Mouse (Mus musculus): ENCODE data around the gene Phldb2. TPM values are rescaled to one million over a fixed set of nuclear protein-coding genes. Genes with fewer than 3 reads are reported as not detected.

Gene Phldb2
- polyA plus RNA-seq, 1 experiment from 2014 or later, result 6.8 TPM

DNA sequence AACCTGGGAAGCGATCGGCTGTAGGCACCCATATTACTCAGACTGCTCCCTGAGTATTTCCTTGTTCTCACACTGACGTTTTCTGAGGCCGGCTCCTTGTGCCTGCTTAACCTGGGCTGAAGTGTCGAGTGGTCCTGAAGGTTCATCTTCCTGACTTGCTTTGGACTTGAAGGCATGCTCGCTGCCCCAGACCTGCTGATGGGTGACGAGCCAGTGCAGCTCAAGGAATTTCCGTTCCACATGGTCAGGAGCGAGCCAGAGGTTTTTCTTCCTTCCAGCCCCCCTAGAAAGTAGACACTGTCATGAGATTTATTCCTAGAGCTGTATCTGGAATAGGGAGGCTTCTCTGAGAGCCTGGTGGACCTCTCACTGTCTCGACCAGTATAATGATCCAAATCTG, 128.1 kb downstream of the Phldb2 start:
- no peak overlapping the region for H3K9ac ChIP-seq (ENCODE audit: low read depth, low read length)
- no peak overlapping the region for H3K4me2 ChIP-seq (ENCODE audit: low read length)
- H3K9me3 ChIP-seq (ENCODE audit: control insufficient read depth, low read length), result no peaks in the 10 kb centered on the region
- H3K4me3 ChIP-seq (ENCODE audit: low read length), result no peak overlapping the region
- H3K27me3 ChIP-seq (replicated peaks; ENCODE audit: control insufficient read depth, insufficient read depth, low read length), result no peaks in the 10 kb centered on the region
- 96% methylated on average over 10 of the region's 10 CpGs for WGBS
- ATAC-seq, result no peak
- no peaks in the 10 kb centered on the region for H3K4me1 ChIP-seq (ENCODE audit: control insufficient read depth, insufficient read depth, low read depth, low read length)
- no peak overlapping the region for H3K27ac ChIP-seq (ENCODE audit: low read depth, low read length)
- H3K36me3 ChIP-seq (ENCODE audit: control insufficient read depth, insufficient read depth, low read length), result no peaks in the 10 kb centered on the region

DNA sequence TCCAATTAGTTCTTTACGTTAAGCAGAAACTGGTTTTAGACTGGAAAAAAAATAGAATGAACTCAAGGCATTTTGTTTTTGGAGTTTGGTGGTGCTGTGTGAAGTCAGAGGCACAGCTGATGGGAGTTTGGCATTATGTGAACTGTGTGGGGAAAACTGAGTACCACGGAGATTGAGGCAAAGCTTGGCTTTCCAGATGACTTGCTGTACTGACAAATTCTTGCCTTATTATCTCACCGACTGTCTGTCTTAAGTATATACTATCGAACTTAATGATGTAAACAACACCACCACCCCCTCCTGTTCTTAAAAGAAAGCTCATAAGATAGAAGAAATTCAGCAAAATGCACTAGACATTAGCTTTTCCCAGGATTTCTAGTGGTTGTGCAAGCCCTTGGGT, 129.4 kb downstream of the Phldb2 start:
- Histone ChIP-seq H3K9me3 (ENCODE audit: control insufficient read depth, low read length) (no peaks in the 10 kb centered on the region), H3K27ac (ENCODE audit: low read depth, low read length) (no peak overlapping the region), H3K36me3 (ENCODE audit: control insufficient read depth, insufficient read depth, low read length) (no peaks in the 10 kb centered on the region), H3K4me2 (ENCODE audit: low read length) (no peak overlapping the region), H3K4me3 (ENCODE audit: low read length) (no peak overlapping the region), H3K27me3 (replicated peaks; ENCODE audit: control insufficient read depth, insufficient read depth, low read length) (no peaks in the 10 kb centered on the region), H3K9ac (ENCODE audit: low read depth, low read length) (no peak overlapping the region), H3K4me1 (ENCODE audit: control insufficient read depth, insufficient read depth, low read depth, low read length) (no peaks in the 10 kb centered on the region)
- 65% methylated on average over 4 of the region's 4 CpGs for WGBS
- no peak for ATAC-seq

DNA sequence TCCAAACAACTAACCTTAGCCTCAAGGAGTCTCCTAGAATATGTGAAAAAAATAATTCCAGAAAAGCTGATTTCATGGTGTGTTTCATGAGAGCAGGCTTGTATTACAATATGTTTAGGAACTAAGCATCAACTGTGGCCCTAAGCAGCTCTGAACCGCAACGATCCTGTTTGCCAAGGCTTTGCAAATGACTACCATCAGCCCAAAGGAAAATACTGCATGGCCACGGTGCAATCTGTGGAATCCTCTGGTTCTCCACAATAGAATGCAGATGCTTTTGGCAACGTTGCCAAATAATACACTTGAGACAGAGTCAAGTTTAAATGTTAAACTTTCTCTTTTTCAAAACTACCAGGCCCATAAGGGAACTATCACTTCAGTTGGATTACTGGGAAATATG, 133.5 kb downstream of the Phldb2 start:
- Histone ChIP-seq H3K9ac (ENCODE audit: low read depth, low read length) (no peak overlapping the region), H3K9me3 (ENCODE audit: control insufficient read depth, low read length) (no peaks in the 10 kb centered on the region), H3K36me3 (ENCODE audit: control insufficient read depth, insufficient read depth, low read length) (no peaks in the 10 kb centered on the region), H3K27ac (ENCODE audit: low read depth, low read length) (no peak overlapping the region), H3K27me3 (replicated peaks; ENCODE audit: control insufficient read depth, insufficient read depth, low read length) (no peaks in the 10 kb centered on the region), H3K4me3 (ENCODE audit: low read length) (no peak overlapping the region), H3K4me2 (ENCODE audit: low read length) (no peak overlapping the region), H3K4me1 (ENCODE audit: control insufficient read depth, insufficient read depth, low read depth, low read length) (no peaks in the 10 kb centered on the region)
- WGBS, result 79% methylated on average over 4 of the region's 4 CpGs
- ATAC-seq, result no peak

DNA sequence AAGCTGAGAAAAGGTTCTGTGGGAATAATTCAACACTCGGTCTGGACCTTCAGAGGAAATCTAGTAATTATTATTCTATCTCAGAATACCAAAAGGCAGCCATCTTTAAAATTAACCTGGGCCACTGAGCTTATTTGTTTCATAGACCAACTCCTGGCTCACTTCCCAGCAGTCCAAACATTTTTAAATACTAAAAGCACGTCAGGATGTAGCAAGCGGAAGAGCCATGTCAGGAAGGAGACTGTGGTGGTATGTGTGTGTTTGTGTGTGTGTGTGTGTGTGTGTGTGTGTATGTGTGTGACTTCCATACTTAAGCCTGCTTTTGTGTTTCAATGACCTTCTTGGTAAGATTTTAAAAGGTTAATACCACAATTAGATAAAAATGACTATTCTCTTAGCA, 135.6 kb downstream of the Phldb2 start:
- no peaks in the 10 kb centered on the region for H3K27me3 ChIP-seq (replicated peaks; ENCODE audit: control insufficient read depth, insufficient read depth, low read length)
- no peak overlapping the region for H3K4me3 ChIP-seq (ENCODE audit: low read length)
- ATAC-seq, result no peak
- no peaks in the 10 kb centered on the region for H3K4me1 ChIP-seq (ENCODE audit: control insufficient read depth, insufficient read depth, low read depth, low read length)
- H3K4me2 ChIP-seq (ENCODE audit: low read length), result no peak overlapping the region
- no peaks in the 10 kb centered on the region for H3K9me3 ChIP-seq (ENCODE audit: control insufficient read depth, low read length)
- no peaks in the 10 kb centered on the region for H3K36me3 ChIP-seq (ENCODE audit: control insufficient read depth, insufficient read depth, low read length)
- H3K27ac ChIP-seq (ENCODE audit: low read depth, low read length), result no peak overlapping the region
- H3K9ac ChIP-seq (ENCODE audit: low read depth, low read length), result no peak overlapping the region
- 66% methylated on average over 3 of the region's 3 CpGs for WGBS

DNA sequence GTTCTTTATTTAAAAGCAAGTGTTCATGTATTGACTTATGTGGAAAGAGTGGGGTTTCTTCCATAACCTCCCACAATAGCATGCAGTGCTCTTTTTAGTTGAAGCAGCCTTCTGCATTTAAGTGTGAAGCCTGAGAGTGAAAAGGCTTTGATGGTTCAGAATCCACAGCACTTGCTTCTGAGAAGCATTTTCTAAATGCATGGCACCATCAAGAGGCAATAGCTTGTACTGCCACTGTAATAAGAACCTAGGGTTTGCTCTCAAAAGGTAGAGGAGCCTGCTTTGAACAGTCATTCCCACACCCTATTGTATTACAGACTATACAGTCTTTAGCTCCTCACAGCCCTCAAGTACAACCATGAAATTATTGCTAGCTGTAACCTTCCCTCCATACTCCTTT, 136.7 kb downstream of the Phldb2 start:
- Histone ChIP-seq H3K4me2 (ENCODE audit: low read length) (no peak overlapping the region), H3K27ac (ENCODE audit: low read depth, low read length) (no peak overlapping the region), H3K4me3 (ENCODE audit: low read length) (no peak overlapping the region), H3K27me3 (replicated peaks; ENCODE audit: control insufficient read depth, insufficient read depth, low read length) (no peaks in the 10 kb centered on the region), H3K36me3 (ENCODE audit: control insufficient read depth, insufficient read depth, low read length) (no peaks in the 10 kb centered on the region), H3K9me3 (ENCODE audit: control insufficient read depth, low read length) (no peaks in the 10 kb centered on the region), H3K4me1 (ENCODE audit: control insufficient read depth, insufficient read depth, low read depth, low read length) (no peaks in the 10 kb centered on the region), H3K9ac (ENCODE audit: low read depth, low read length) (no peak overlapping the region)
- ATAC-seq, result no peak

DNA sequence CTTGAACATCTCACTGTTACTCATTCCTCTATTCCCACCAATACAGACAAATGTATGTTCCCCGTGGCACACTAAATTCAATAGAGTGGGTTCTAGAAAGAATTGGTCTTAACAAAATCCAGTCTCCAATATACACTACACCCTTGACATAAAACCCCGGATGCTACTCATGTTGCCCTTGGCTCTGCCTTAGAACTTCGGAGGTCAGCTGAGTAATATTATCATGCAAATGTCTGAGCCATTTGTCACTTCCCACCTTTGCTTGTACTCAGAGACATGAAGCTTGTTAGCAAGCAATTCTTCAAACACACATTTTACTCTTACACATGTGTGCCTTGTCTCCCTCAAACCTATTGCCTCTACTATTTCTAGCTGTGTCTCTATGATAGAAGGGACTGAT, 138.8 kb downstream of the Phldb2 start:
- Histone ChIP-seq H3K4me3 (ENCODE audit: low read length) (no peak overlapping the region), H3K4me2 (ENCODE audit: low read length) (no peak overlapping the region), H3K36me3 (ENCODE audit: control insufficient read depth, insufficient read depth, low read length) (no peaks in the 10 kb centered on the region), H3K4me1 (ENCODE audit: control insufficient read depth, insufficient read depth, low read depth, low read length) (no peaks in the 10 kb centered on the region), H3K9ac (ENCODE audit: low read depth, low read length) (no peak overlapping the region), H3K9me3 (ENCODE audit: control insufficient read depth, low read length) (no peaks in the 10 kb centered on the region), H3K27me3 (replicated peaks; ENCODE audit: control insufficient read depth, insufficient read depth, low read length) (no peaks in the 10 kb centered on the region), H3K27ac (ENCODE audit: low read depth, low read length) (no peak overlapping the region)
- ATAC-seq, result no peak
- 76% methylated on average over 3 of the region's 3 CpGs for WGBS

DNA sequence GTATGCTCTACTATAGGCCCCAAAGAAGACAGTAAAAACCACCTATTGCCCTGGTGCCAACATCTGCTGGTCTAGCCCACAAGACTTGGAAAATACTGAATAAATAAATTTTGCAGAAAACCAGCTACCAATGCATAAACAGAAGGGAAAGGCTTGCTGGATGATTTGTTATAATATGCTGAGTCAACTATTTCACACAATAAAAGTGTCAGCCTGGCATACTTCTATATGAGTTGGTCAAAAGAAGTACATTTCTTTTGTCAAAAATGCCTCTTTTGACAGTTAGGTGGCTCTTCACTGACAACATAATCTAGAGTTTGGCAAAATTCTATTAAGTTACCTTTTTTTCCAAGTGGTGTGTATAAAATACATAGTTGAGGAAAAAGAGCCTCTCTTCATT, 141.6 kb downstream of the Phldb2 start:
- no peak overlapping the region for H3K9ac ChIP-seq (ENCODE audit: low read depth, low read length)
- H3K9me3 ChIP-seq (ENCODE audit: control insufficient read depth, low read length), result no peaks in the 10 kb centered on the region
- H3K36me3 ChIP-seq (ENCODE audit: control insufficient read depth, insufficient read depth, low read length), result no peaks in the 10 kb centered on the region; the same call in 1 of the 2 replicates
- H3K4me1 ChIP-seq (ENCODE audit: control insufficient read depth, insufficient read depth, low read depth, low read length), result no peaks in the 10 kb centered on the region
- H3K27ac ChIP-seq (ENCODE audit: low read depth, low read length), result no peak overlapping the region
- ATAC-seq, result no peak
- H3K4me3 ChIP-seq (ENCODE audit: low read length), result no peak overlapping the region
- H3K4me2 ChIP-seq (ENCODE audit: low read length), result no peak overlapping the region
- no peaks in the 10 kb centered on the region for H3K27me3 ChIP-seq (replicated peaks; ENCODE audit: control insufficient read depth, insufficient read depth, low read length)

DNA sequence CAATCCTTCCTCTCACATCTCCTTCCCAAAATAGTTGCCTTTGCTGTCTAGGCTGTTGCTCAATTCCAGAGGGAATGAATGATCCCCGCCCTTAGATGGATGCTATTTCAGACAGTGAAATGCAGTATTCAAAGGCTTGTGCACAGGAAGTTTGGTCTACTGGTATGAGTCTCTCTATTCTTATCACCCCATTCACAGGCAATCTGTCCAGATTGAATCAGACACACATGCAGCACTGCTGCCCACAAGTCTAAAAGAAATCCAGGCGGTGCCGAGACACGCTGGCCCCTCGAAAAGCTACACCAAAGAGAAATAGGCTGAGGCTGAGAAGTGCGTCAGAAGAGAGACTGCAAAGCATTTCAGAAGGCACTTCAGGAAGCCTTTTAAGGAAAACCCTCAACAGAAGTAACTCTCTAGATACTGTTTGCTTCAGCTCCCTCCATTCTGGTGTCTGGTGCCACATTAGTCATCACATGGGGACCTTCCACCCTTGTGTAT, 142.5 kb downstream of the Phldb2 start:
- no peaks in the 10 kb centered on the region for H3K9me3 ChIP-seq (ENCODE audit: control insufficient read depth, low read length)
- no peaks in the 10 kb centered on the region; the same call in 1 of the 2 replicates for H3K36me3 ChIP-seq (ENCODE audit: control insufficient read depth, insufficient read depth, low read length)
- no peaks in the 10 kb centered on the region for H3K4me1 ChIP-seq (ENCODE audit: control insufficient read depth, insufficient read depth, low read depth, low read length)
- H3K27ac ChIP-seq (ENCODE audit: low read depth, low read length), result no peak overlapping the region
- H3K9ac ChIP-seq (ENCODE audit: low read depth, low read length), result no peak overlapping the region
- no peak for ATAC-seq
- H3K4me3 ChIP-seq (ENCODE audit: low read length), result no peak overlapping the region
- 80% methylated on average over 6 of the region's 6 CpGs for WGBS
- no peak overlapping the region for H3K4me2 ChIP-seq (ENCODE audit: low read length)
- H3K27me3 ChIP-seq (replicated peaks; ENCODE audit: control insufficient read depth, insufficient read depth, low read length), result no peaks in the 10 kb centered on the region

DNA sequence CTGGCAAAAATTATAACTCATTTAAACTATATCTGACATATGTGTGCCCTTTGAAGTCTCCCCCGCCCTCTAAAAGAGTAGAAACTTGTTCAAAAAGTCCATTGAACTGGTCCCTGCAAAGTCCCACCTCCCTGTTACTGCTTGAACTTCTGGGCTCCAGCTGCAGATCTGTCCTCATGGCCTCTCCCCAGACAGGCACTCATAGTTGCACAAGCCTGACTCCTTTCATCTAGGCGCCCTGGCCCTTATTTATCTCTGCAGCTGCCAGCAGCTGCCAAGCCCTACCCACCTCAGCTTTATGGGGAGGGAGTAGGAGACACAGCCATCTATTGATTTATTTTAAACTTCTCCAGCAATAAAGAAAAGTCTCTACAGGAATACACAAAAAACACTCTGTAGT, 143.2 kb downstream of the Phldb2 start:
- Histone ChIP-seq H3K4me1 (ENCODE audit: control insufficient read depth, insufficient read depth, low read depth, low read length) (no peaks in the 10 kb centered on the region), H3K27me3 (replicated peaks; ENCODE audit: control insufficient read depth, insufficient read depth, low read length) (no peaks in the 10 kb centered on the region), H3K27ac (ENCODE audit: low read depth, low read length) (no peak overlapping the region), H3K4me2 (ENCODE audit: low read length) (no peak overlapping the region), H3K36me3 (ENCODE audit: control insufficient read depth, insufficient read depth, low read length) (no peaks in the 10 kb centered on the region; the same call in 1 of the 2 replicates), H3K9me3 (ENCODE audit: control insufficient read depth, low read length) (no peaks in the 10 kb centered on the region), H3K9ac (ENCODE audit: low read depth, low read length) (no peak overlapping the region), H3K4me3 (ENCODE audit: low read length) (no peak overlapping the region)
- ATAC-seq, result no peak
- WGBS, result 77% methylated on average over 2 of the region's 2 CpGs

DNA sequence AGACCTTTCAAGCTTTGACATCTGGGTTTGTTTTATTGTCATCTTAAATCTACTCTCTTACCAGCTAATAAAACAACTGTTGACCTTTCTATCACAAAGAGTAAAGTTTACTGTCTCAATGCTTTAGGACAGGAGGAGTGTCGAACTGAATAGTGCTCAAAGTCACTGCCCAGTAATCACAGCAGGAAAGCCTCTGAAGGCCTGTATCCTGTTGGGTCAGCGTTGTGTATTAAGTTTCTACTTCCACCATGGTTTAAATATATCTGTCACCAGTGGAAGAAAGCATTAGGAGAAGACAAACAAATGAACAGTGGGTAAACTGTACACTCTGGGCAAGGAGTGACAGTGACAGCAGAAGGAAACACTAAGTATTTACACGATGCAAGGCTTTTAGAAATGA, 148.7 kb downstream of the Phldb2 start:
- Histone ChIP-seq H3K4me3 (ENCODE audit: low read length) (no peak overlapping the region), H3K9me3 (ENCODE audit: control insufficient read depth, low read length) (no peaks in the 10 kb centered on the region), H3K27ac (ENCODE audit: low read depth, low read length) (no peak overlapping the region), H3K4me2 (ENCODE audit: low read length) (no peak overlapping the region), H3K36me3 (ENCODE audit: control insufficient read depth, insufficient read depth, low read length) (no peaks in the 10 kb centered on the region; the same call in 1 of the 2 replicates), H3K9ac (ENCODE audit: low read depth, low read length) (no peak overlapping the region), H3K4me1 (ENCODE audit: control insufficient read depth, insufficient read depth, low read depth, low read length) (no peaks in the 10 kb centered on the region), H3K27me3 (replicated peaks; ENCODE audit: control insufficient read depth, insufficient read depth, low read length) (no peaks in the 10 kb centered on the region)
- WGBS, result 64% methylated on average over 3 of the region's 3 CpGs
- ATAC-seq, result no peak
